Mouse (Mus musculus): ENCODE measurements around the gene Vinac1. TPM values are rescaled to one million over a fixed set of nuclear protein-coding genes. Genes with fewer than 3 reads are reported as not detected.
"Not testable (repeated sequence)": the region's sequence is repeated elsewhere in the genome, so short reads cannot be mapped to it uniquely, and the experiment has no call there.

Vinac1 gene
- polyA plus RNA-seq, 3 experiments from 2014 or later = 0.16 TPM; not detected in 2

DNA sequence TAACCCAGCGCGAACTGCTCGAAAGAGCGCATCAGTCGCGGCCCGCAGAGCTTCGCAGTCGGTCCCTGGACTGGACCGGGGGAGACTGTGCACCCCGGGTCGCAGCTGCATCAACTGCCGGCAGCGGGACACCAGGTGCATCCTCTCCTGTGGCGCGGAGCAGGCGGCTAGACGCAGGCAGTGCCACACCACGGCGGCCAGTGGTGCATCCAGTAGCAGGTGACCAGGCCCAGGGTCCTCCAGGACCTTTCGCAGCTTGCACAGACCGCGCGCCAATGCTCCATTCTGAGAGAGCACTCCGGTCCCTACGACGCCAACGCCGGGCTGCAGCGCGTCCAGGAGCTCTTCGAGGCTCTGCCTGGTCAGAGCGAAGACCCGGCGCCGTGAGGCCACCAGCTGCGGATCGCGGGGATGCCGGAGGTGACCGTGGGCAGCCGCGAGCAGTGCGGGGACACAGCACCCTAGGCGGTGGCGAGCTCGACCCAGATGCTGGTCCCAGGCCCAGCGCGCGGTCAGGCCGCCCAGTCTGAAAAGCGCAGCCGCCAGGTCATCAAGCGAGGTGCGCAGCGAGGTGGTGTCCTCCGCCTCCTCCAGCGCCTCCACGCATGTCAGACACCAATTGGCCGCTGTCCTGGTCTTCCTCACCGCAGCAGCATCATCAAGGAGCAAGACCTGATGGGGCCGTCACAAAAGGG lies 8.9 kb downstream of the Vinac1 start:
- ATAC-seq = no peak

DNA sequence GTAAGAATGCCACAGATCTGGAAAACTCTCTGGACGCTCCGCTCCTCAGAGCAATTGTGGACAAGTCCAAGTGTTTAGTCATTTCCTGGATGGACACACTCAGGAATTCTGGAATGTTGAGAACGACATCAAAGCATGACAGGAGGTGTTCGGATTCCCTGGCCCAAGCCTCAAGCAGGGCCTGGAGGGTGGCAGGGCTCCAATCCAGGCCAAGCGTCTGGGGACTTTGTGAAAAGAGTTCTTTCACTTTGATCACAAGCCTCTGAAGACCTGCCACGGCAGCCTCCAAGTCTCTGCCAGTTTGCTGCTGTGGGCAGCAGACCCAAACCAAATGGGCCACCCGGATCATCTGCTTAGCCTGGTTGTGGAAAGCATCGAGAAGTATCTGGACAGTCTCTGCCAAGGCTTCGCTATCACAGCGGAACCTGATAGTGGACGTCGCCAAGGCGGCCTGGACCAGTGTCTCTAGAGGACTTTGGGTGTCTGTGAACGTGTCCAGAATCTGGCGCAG lies 9.5 kb downstream of the Vinac1 start:
- no peak for ATAC-seq

DNA sequence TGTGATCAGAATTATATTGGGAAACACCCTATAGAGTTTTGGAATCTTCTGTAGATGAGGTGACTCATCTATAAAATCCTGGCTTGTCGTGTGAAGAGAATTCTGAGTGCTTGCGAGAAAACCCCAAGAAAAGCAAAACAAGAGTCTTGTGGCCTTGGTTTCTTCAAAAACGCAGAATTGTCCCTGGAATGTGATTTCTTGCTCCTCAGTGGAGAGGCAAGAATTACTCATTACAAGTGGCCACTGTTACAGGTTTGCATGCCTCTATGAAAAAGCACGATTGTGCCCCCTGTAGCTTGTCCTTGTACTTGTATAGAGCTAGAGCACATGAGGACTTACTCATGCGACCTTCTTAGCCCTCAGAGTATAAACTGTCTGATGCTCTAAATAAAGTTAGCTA lies 12.6 kb downstream of the Vinac1 start:
- ATAC-seq = no peak

DNA sequence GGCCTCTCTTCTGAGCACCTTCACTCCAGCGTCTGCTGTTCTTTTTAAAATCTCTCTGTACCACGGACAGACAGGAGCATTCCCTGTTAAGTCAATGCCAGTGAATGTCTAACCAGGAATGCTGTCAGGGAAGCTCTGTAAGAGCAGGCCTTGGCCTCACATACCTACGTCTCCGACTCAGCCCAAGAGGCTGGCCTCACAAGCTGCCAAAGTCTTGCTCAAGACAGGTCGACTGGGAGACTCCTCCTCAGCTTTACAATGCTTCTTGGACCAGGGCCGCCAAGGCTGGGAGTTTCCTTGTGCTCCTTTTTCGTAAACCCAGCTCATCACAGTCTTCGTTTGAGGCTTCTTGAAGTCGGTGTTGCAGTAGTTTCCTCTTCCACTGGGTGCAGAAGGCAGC lies 23.2 kb downstream of the Vinac1 start:
- no peak for ATAC-seq

DNA sequence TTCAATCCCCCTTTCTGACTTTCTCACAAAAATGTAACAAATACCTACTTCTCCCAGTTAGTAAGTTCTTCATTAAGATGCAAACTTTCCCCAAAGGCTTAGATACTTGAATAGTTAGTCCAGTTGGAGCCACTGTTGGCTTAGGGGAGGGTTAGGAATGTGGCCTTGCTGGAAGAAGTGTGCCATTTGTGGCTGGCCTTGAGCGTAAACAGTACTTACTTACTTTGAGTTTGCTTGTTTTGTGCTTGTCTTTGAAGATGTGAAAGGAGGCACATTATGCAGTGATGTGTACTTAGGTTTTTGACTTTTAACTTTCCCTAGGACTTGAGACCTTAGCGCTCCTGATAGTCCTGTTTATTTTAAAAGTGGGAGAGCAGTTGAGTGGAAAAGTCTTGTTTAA lies 27.9 kb downstream of the Vinac1 start:
- ATAC-seq = no peak

DNA sequence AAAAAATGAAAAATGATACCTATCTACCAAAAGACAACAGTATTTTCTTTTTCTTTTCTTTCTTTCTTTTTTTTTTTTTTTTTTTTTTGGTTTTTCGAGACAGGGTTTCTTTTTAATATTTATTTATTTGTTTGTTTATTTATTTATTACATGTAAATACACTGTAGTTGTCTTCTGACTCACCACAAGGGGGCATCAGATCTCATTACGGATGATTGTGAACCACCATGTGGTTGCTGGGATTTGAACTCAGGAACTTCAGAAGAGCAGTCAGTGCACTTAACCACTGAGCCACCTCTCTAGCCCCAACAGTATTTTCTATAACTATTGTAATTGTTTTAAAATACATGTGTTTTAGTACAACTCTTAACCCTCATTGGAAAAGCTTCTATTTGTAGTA lies 39.1 kb downstream of the Vinac1 start:
- not testable (repeated sequence) for ATAC-seq

- no peak for ATAC-seq
These were observed 41.7 kb downstream of the Vinac1 start for GRCm38 (mm10) chr2:129006194-129006749.

DNA sequence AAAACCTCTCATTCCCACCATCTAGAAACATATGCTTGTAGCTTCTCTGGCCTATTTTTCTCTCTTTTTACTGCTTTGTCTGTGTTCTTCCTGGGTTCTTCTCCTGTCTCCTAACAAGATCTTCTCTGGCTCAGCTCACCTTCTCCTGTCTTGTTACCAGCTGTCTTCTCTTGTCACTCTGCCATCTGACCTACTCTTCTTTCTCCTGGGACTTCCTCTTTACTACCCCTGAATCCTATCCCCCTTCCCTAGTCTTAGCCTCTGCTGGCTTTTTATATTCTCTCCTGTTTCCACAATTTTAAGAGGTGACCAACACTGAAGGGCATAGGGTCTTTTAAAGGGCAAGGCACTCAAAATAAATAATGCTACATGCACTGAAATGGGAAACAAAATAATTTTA lies 43.1 kb downstream of the Vinac1 start:
- no peak for ATAC-seq

DNA sequence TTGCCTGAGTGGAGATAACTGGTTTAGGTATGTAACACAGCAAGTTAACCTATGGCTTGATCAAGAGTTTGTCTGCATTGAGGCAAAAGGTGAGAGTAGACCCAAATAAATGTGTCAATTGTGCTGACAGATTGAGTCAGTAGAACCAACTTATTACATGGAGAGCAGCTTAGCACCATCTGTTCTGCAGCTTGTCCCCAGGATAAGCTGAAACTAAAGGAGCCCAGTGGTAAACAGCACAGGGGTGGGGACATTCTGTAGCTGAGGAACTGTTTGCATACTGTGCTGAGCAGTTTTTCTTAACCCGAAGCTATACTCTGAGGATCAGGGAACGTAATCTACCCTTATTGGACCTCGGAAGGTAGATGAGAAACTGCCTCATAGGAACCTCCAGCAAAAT lies 63.2 kb downstream of the Vinac1 start:
- no peak for ATAC-seq

DNA sequence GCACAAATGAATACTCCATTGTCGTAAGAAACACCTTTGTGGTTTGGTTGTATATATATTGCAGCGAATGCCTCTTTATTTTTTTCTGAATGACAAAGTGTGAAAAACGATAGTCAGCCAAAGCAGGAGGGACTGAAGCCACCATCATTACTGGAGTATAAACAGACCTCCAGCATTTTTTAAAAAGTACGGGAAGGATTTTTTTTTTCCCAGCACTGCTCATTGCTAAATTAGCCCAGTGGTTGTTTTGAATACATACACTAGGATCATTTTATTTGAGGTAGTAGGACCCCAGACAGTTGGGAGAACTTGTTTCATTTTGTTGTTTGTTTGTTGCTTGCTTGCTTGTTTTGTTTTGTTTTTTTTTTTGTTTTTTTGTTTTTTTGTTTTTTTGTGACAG lies 72.4 kb downstream of the Vinac1 start:
- ATAC-seq = no peak

Other genes with a start within 250 kb of the Vinac1 start
- gene Tmem87b, start 230.1 kb downstream of the Vinac1 start, polyA plus RNA-seq (2017; shearing (Covaris generic)) = 10 to 100 TPM; 11.3 to 18.5 (median 16.0) TPM
- under 1 TPM in 1 of 3 experiments, not detected in 2; 0.20 TPM for gene Fbln7, start 185.2 kb downstream of the Vinac1 start, polyA plus RNA-seq (2017; shearing (Covaris generic))
- 1 to 10 TPM; 8.2 to 8.5 (median 8.4) TPM for gene Zc3h8, start 104.1 kb downstream of the Vinac1 start, polyA plus RNA-seq (2017; shearing (Covaris generic))
- gene Zc3h6, start 80.8 kb downstream of the Vinac1 start, polyA plus RNA-seq (2017; shearing (Covaris generic)) = 10 to 100 TPM in 2 of 3 experiments, 1 to 10 TPM in 1; 2.9 to 12.8 (median 10.1) TPM
- gene Gm10762, start 80.4 kb downstream of the Vinac1 start, polyA plus RNA-seq (2017; shearing (Covaris generic)) = 1 to 10 TPM in 1 of 3 experiments, under 1 TPM in 2; 0.62 to 1.4 (median 0.78) TPM
- gene Ttl, start 17.8 kb upstream of the Vinac1 start, polyA plus RNA-seq (2017; shearing (Covaris generic)) = 1 to 10 TPM; 1.2 to 2.0 (median 1.3) TPM
- gene Polr1b, start 52.8 kb upstream of the Vinac1 start, polyA plus RNA-seq (2017; shearing (Covaris generic)) = 10 to 100 TPM in 2 of 3 experiments, 1 to 10 TPM in 1; 9.6 to 25.9 (median 14.9) TPM
- gene Chchd5, start 81.5 kb upstream of the Vinac1 start, polyA plus RNA-seq (2017; shearing (Covaris generic)) = 10 to 100 TPM; 26.5 to 44.1 (median 34.3) TPM
- gene Slc20a1, start 150.6 kb upstream of the Vinac1 start, polyA plus RNA-seq (2017; shearing (Covaris generic)) = 100 to 1,000 TPM in 1 of 3 experiments, 10 to 100 TPM in 2; 95.3 to 104 (median 98.9) TPM
- 10 to 100 TPM in 1 of 3 experiments, 1 to 10 TPM in 2; 3.2 to 46.2 (median 5.8) TPM for gene Ckap2l, start 249.0 kb upstream of the Vinac1 start, polyA plus RNA-seq (2017; shearing (Covaris generic))